Mouse (Mus musculus) neural tube, embryonic 14.5 days (tissue): Measurements from ENCODE around the gene Gtf3c1. TPM values are rescaled to one million over a fixed set of nuclear protein-coding genes. Genes with fewer than 3 reads are reported as not detected.

Experiments
- ATAC-seq: fragments of 200-750 bp; cut with Nextera tagmentation; 2 replicates; pipeline ENCODE4 v1.8.0; 2017; ENCODE audit warnings: low read depth, mild to moderate bottlenecking, moderate TSS enrichment, moderate library complexity
- H3K27ac ChIP-seq: fragments of 300-500 bp; sonication (generic); 2 replicates; pipeline ENCODE4 v1.5.1; 2014; ENCODE audit warnings: low read depth, mild to moderate bottlenecking, control low read depth, low read length, moderate library complexity, mixed read lengths
- H3K27me3 ChIP-seq: fragments of 300-500 bp; sonication (generic); 2 replicates; pipeline ENCODE4 v1.6.1; 2014; ENCODE audit warnings: low read length; ENCODE audit not compliant: control insufficient read depth, insufficient read depth
- H3K36me3 ChIP-seq: fragments of 300-500 bp; sonication (generic); 2 replicates; pipeline ENCODE4 v1.6.1; 2014; ENCODE audit warnings: low read length, mixed read lengths; ENCODE audit not compliant: control insufficient read depth, insufficient read depth
- H3K4me1 ChIP-seq: fragments of 300-500 bp; sonication (generic); 2 replicates; pipeline ENCODE4 v1.6.1; 2014; ENCODE audit warnings: low read length; ENCODE audit not compliant: control insufficient read depth, insufficient read depth
- H3K4me2 ChIP-seq: fragments of 300-500 bp; sonication (generic); 2 replicates; pipeline ENCODE4 v1.6.1; 2014; ENCODE audit warnings: mild to moderate bottlenecking, low read depth, low read length, control low read depth
- H3K4me3 ChIP-seq: fragments of 300-500 bp; sonication (generic); 2 replicates; pipeline ENCODE4 v1.5.1; 2014; ENCODE audit warnings: low read depth, low read length, control low read depth, mixed read lengths
- H3K9ac ChIP-seq: fragments of 300-500 bp; sonication (generic); replicated peaks from 2 replicates; pipeline ENCODE4 v1.6.1; 2014; ENCODE audit warnings: low read depth, mild to moderate bottlenecking, control low read depth, low read length, mixed read lengths
- H3K9me3 ChIP-seq: fragments of 300-500 bp; sonication (generic); 2 replicates; pipeline ENCODE4 v1.6.1; 2016; ENCODE audit warnings: low read length; ENCODE audit not compliant: control insufficient read depth
- WGBS: fragments of 180-500 bp; shearing (Covaris S2); extraction: QIAGEN DNeasy Blood & Tissue Kit; methylation state at CpG from one replicate; pipeline ENCODE4 v1.1.7; 2014; 5-methylcytosine and 5-hydroxymethylcytosine counted together
- polyA plus RNA-seq: library from polyadenylated mRNA; unstranded; fragments of >200 nt; fragmentation: Nextera tagmentation; extraction: Ambion mirVana; gene quantifications from 2 replicates; pipeline ENCODE4 v1.2.1, GENCODE M21; 2014

Gtf3c1 gene
- polyA plus RNA-seq, 1 experiment from 2014 or later: 41.9 TPM

GRCm38 (mm10) chr7:125604362-125605319 is 102.9 kb downstream of the Gtf3c1 start:
- Histone ChIP-seq H3K9ac (no peak overlapping the region), H3K4me2 (no peak overlapping the region), H3K9me3 (no peaks in the 10 kb centered on the region), H3K4me3 (no peak overlapping the region), H3K4me1 (no peaks in the 10 kb centered on the region), H3K27me3 (no peaks in the 10 kb centered on the region), H3K27ac (no peak overlapping the region), H3K36me3 (no peaks in the 10 kb centered on the region)
- no peak for ATAC-seq
- 86% methylated on average over 12 of the region's 12 CpGs for WGBS

- no peak for ATAC-seq
- Histone ChIP-seq H3K27ac (no peak within 1 kb of the TSS), H3K4me1 (no peaks in the 10 kb centered on the region), H3K9me3 (no peaks in the 10 kb centered on the region), H3K9ac (no peak within 1 kb of the TSS), H3K4me3 (no peak within 1 kb of the TSS), H3K36me3 (no peaks in the 10 kb centered on the region), H3K4me2 (no peak within 1 kb of the TSS), H3K27me3 (no peaks in the 10 kb centered on the region)
- whole genome bisulfite sequencing: 70% methylated on average over 11 of the region's 11 CpGs
Measured at GRCm38 (mm10) chr7:125603185-125603631, 104.4 kb downstream of the Gtf3c1 start, which contains the start of gene Il21r. Il21r (plus strand) TSS chr7:125603429.

- H3K9ac ChIP-seq: no peak overlapping the region
- H3K9me3 ChIP-seq: no peaks in the 10 kb centered on the region
- no peaks in the 10 kb centered on the region for H3K4me1 ChIP-seq
- 83% methylated on average over 11 of the region's 11 CpGs for WGBS
- H3K4me3 ChIP-seq: no peak overlapping the region
- ATAC-seq: no peak
- H3K27ac ChIP-seq: no peak overlapping the region
- H3K4me2 ChIP-seq: no peak overlapping the region
- no peaks in the 10 kb centered on the region for H3K27me3 ChIP-seq
- H3K36me3 ChIP-seq: no peaks in the 10 kb centered on the region
Measured at GRCm38 (mm10) chr7:125601821-125602448, 105.6 kb downstream of the Gtf3c1 start.

- Histone ChIP-seq H3K4me2 (no peak overlapping the region), H3K36me3 (no peaks in the 10 kb centered on the region), H3K9ac (no peak overlapping the region), H3K27me3 (no peaks in the 10 kb centered on the region), H3K4me3 (no peak overlapping the region), H3K9me3 (no peaks in the 10 kb centered on the region), H3K27ac (no peak overlapping the region), H3K4me1 (no peaks in the 10 kb centered on the region)
- WGBS: 85% methylated on average over 6 of the region's 6 CpGs
- no peak for ATAC-seq
Measured at GRCm38 (mm10) chr7:125601280-125601670, 106.3 kb downstream of the Gtf3c1 start.

- H3K4me3 ChIP-seq: no peak overlapping the region
- no peak for ATAC-seq
- no peak overlapping the region for H3K4me2 ChIP-seq
- no peaks in the 10 kb centered on the region for H3K9me3 ChIP-seq
- H3K36me3 ChIP-seq: no peaks in the 10 kb centered on the region
- no peaks in the 10 kb centered on the region for H3K27me3 ChIP-seq
- H3K4me1 ChIP-seq: no peaks in the 10 kb centered on the region
- 55% methylated on average over 6 of the region's 6 CpGs for WGBS
- no peak overlapping the region for H3K27ac ChIP-seq
- no peak overlapping the region for H3K9ac ChIP-seq
Measured at GRCm38 (mm10) chr7:125600612-125601279, 106.8 kb downstream of the Gtf3c1 start.

- no peaks in the 10 kb centered on the region for H3K36me3 ChIP-seq
Measured at GRCm38 (mm10) chr7:125600136-125600535, 107.4 kb downstream of the Gtf3c1 start.

GRCm38 (mm10) chr7:125599373-125599973 is 108.1 kb downstream of the Gtf3c1 start:
- no peaks in the 10 kb centered on the region for H3K4me1 ChIP-seq
- no peak overlapping the region for H3K4me2 ChIP-seq
- no peak overlapping the region for H3K9ac ChIP-seq
- no peak overlapping the region for H3K4me3 ChIP-seq
- ATAC-seq: no peak
- 73% methylated on average over 4 of the region's 4 CpGs for whole genome bisulfite sequencing
- no peaks in the 10 kb centered on the region for H3K36me3 ChIP-seq
- no peaks in the 10 kb centered on the region for H3K27me3 ChIP-seq
- no peak overlapping the region for H3K27ac ChIP-seq
- no peaks in the 10 kb centered on the region for H3K9me3 ChIP-seq

More at GRCm38 (mm10) chr7:125600136-125600535, 107.4 kb downstream of the Gtf3c1 start:
- 78% methylated on average over 10 of the region's 10 CpGs for WGBS
- no peak overlapping the region for H3K9ac ChIP-seq
- no peaks in the 10 kb centered on the region for H3K4me1 ChIP-seq
- H3K4me3 ChIP-seq: no peak overlapping the region
- no peak for ATAC-seq
- H3K4me2 ChIP-seq: no peak overlapping the region
- no peaks in the 10 kb centered on the region for H3K9me3 ChIP-seq
- no peaks in the 10 kb centered on the region for H3K27me3 ChIP-seq
- H3K27ac ChIP-seq: no peak overlapping the region

- ATAC-seq: no peak
- Histone ChIP-seq H3K36me3 (no peaks in the 10 kb centered on the region), H3K4me3 (no peak overlapping the region), H3K9me3 (no peaks in the 10 kb centered on the region), H3K4me2 (no peak overlapping the region), H3K4me1 (no peaks in the 10 kb centered on the region), H3K27me3 (no peaks in the 10 kb centered on the region), H3K27ac (no peak overlapping the region), H3K9ac (no peak overlapping the region)
- 90% methylated on average over 11 of the region's 11 CpGs for WGBS
Measured at GRCm38 (mm10) chr7:125597516-125598347, 109.8 kb downstream of the Gtf3c1 start.
